Mouse (Mus musculus): ENCODE data around the gene Vcan. TPM values are rescaled to one million over a fixed set of nuclear protein-coding genes. Genes with fewer than 3 reads are reported as not detected.

Vcan gene
- polyA plus RNA-seq, 1 experiment, result 0.04 TPM

DNA sequence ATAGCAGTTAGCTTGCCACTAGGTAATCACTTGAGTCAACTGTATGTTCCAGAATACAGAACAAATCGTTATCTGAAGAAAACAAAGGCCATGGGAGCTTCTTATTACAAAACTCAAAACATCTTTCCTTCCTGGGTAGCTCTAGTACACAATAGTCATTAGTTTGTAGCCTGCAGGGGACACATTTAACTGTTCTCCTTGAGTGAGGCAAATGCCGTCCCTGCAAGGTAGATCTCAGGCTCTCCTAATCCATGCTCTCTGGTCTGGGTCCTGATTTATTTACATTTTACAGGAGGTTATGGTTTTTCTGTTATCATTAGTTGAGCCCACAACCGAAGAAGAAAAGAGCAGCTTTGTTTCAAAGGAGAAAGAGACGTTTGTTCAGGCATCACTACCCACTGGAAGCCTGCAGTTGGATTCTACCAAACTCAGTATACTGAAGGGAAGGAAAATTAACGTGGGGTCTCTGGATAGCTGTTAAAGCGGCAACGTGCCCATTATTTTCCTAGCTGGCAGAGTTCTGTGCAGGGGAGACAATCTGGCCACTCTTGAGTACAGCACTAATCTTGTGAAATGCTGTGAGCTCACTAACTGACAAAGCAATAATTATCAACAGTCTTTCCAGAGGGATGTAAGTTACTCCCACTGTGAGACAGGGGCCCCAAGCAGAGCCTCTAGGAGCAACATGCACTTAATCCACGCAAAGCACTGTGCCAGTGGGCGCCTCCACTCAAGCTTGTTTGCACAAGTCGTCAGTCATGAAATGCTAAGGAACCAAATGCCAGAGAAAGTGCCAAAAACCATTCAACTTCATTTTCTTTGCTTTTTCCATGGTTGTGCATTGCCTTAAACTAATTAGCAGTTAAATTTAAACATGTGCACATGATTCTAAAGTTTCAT lies 73.1 kb downstream of the Vcan start:
- no peak for TF ChIP-seq GATA1 (IDR thresholded peaks at IDR 0.05; ENCODE audit: low read length)

DNA sequence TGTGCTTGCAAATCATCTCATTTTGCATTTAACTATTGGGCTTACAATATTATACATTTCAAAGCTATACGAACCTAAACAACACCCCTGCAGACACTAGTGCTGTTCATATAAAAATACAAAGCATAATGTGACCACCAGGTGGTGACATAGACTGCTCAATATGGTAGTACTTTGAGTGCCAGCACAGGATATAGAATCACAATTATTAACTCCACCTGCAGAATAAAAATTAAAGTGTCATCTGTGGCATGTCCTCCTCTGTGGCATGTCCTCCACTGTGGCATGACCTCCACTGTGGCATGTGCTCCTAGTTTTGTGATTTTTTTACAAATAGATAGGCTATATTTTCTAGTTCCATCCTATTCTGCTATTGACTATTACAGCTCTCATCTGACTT lies 74.2 kb downstream of the Vcan start:
- TF ChIP-seq GATA1 (IDR thresholded peaks at IDR 0.05; ENCODE audit: low read length), result no peak

DNA sequence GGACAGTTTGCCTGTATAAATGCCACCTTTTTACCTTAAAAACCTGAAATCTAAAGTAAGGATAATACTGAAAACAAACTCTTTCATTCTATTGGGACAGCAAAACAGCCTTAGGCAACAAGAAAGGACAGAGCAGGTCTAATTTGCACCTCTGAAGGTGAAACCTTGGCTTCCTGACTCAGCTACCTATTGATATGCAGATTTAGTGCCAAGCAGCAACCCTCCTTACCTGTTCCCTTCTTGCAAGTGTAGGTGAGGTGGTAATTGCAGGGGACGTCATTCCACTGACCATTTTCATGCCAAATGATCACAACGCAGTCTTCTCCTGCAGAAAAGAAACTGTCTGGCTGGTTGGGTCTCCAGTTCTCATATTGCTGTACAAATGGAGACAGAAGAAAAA lies 80.6 kb downstream of the Vcan start:
- no peak for TF ChIP-seq GATA1 (IDR thresholded peaks at IDR 0.05; ENCODE audit: low read length)

DNA sequence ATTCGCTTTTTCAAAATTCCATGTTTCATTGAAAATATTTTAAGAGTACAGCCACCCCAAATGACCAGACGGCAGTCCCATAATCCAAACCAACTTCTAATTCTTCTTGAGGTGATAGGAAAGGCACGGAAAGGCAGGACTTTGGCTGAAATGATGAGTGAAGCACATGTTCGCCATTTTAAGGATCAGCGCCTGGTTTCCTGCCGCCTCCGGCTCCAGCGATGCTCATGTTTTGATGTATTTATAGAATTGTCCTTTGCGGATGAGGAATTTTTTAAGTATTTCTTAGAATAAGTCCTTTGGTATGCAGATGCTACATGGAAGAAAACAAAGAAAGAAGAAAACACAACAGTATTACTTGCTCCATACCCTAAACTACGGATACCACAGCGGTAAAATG lies 85.3 kb downstream of the Vcan start:
- TF ChIP-seq GATA1 (IDR thresholded peaks at IDR 0.05; ENCODE audit: low read length), result no peak

DNA sequence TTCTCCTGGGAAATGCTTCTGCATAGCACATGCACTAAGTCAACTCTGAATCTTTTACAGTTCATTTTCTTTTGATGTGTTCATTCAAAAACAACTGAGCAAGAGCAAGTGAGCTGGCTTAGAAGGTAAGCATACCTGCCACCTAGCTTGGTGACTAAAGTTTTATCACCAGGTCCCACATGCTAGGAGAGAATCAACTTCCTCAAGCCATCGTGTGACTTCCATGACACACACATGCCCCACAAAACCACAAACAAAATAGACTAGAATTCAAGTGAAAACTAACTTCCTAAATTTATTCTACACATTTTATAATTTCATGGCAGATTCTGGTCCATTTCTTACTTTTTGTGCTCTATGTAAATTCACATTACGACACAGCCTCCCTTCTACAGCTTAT lies 89.0 kb downstream of the Vcan start:
- no peak for TF ChIP-seq GATA1 (IDR thresholded peaks at IDR 0.05; ENCODE audit: low read length)

DNA sequence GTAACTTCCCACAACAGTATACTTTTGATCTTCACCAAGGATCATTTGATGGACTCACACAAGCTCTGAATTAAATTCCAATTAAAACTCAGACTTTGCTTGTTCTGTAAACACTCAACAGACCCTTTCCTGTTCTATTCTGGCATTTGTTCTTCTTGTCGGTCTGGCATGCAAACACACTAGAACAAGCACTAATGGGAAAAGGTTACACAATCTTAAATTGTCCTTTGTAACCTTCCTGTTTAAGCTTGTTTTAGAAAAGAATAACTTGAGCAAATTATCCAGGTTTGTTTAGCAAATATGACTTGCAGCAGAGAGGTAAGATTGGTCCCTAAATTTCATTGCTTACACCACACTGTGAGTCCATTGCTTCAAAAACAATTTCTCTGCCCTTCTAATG lies 89.5 kb downstream of the Vcan start:
- no peak for TF ChIP-seq GATA1 (IDR thresholded peaks at IDR 0.05; ENCODE audit: low read length)

DNA sequence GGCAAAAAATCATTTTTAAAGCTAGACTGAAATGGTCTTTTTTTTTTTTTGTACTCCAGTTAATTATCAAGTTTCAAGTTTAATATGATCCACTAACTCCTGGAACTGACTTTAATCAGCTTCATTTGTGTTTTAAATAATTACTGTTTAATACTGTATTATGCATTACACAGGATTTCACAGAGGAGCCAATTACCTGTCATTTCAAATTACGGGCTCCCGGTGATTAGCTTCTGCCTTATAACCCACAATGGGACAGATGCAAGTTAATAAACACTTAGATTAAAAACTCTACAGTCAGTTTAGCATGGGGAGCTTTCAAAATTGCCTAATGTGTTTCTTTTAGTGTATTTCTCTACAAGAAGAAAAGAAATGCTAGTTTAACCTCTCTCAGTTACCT lies 96.7 kb downstream of the Vcan start:
- TF ChIP-seq GATA1 (IDR thresholded peaks at IDR 0.05; ENCODE audit: low read length), result no peak

DNA sequence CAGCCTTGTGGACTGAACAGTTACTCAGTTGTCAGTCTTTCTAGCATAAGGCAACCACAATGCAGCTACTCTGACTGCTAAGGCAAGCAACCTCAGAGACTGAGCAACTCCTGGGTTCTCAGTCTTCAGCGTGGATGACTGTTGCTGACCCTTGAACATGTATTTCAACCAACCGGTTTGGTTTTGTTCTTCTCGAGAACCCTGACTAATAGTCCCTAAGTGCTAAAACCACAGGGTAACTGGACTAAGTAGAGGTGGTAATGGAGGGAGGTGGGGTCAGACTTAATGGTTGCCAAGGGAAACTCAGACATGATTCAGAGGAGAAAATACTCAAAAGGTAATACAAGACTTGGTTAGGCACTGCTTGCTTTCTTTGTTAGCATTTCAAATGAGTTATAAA lies 105.3 kb downstream of the Vcan start:
- no peak for TF ChIP-seq GATA1 (IDR thresholded peaks at IDR 0.05; ENCODE audit: low read length)

DNA sequence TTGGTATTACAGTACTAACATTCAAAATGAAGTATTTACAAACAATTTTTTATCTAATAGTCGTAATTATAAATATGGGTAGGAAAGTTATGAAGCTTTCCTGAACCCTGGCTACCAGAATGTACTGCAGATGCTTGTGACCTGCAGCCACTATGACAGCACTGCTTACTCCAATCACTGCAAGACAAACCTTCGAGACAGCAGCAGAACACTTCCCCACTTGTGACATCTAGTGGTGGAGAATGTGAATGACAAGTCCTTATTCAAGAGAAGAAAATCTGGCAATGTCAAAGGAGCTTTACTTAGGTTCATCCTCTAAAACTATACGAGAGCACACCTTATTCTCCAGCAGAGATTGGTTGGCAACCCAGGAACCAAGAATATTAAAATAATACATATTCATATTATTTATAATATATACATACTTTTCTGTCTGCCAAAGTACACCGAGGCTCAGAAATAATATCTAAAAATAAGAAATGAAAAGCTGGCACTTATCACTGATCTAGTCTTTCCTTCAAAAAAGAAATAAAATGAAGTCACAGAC lies 108.1 kb downstream of the Vcan start:
- TF ChIP-seq GATA1 (IDR thresholded peaks at IDR 0.05; ENCODE audit: low read length), result no peak

DNA sequence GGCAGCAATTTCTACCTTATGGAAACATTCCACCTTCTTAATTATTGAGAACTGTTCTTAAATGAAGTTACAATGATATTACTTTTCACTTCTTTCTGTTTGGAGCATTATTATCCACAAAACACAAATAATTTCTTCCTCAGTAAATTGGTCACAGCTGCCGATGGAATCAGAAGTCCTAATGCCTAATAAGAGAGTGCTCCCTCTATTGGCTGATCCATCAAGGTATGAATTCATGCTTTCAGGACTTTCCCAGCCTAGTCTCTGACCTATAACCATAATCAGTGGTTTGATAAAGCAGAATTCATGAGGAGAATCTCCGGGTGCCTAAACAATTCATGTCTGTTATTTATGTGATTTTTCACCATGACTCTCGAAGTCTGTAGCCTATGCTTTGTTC lies 123.2 kb downstream of the Vcan start:
- no peak for TF ChIP-seq GATA1 (IDR thresholded peaks at IDR 0.05; ENCODE audit: low read length)

DNA sequence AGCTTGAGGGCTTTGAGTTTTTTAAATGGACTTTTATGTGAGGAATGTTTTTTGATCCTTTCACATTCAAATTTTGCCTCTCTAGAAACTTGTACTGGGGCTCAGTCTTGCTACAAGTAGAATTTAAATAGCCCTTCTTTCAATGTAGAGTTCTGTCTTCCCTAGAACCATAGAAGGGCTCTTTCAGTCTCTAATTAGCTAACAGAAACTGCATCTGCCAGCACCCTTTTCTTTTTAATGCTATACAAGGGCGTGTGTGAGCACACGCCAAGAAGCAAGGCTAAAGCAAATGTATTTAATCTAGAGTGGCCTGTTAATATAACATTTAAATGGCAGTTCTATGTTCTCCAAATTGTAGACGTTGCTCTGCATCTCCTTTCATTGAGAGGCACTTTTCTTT lies 134.9 kb downstream of the Vcan start:
- TF ChIP-seq GATA1 (IDR thresholded peaks at IDR 0.05; ENCODE audit: low read length), result no peak

Other genes with a start within 250 kb of the Vcan start
- gene Hapln1, start 202.7 kb downstream of the Vcan start, polyA plus RNA-seq (2012), result not detected in 2 replicates

Data from G1E-ER4 (cell line).